Mouse (Mus musculus) stomach, postnatal 0 days (tissue): ENCODE results near the gene Etv3. TPM values are rescaled to one million over a fixed set of nuclear protein-coding genes. Genes with fewer than 3 reads are reported as not detected.

Experiments
- ATAC-seq: fragments of 200-750 bp; cut with Nextera tagmentation; 2 replicates; pipeline ENCODE4 v1.8.0; 2017; ENCODE audit not compliant: low FRiP score, low TSS enrichment
- DNase-seq: peaks from one replicate; pipeline ENCODE4 v3.0.0-alpha.2; 2016; ENCODE audit warnings: low spot score
- H3K27ac ChIP-seq: fragments of 300-500 bp; sonication (generic); replicated peaks from 2 replicates; pipeline ENCODE4 v1.5.1; 2014; ENCODE audit warnings: mild to moderate bottlenecking, control low read depth
- H3K27me3 ChIP-seq: fragments of 300-500 bp; sonication (generic); 2 replicates; pipeline ENCODE4 v1.6.1; 2014; ENCODE audit warnings: low read length; ENCODE audit not compliant: control insufficient read depth, insufficient read depth
- H3K36me3 ChIP-seq: fragments of 300-500 bp; sonication (generic); 2 replicates; pipeline ENCODE4 v1.6.1; 2014; ENCODE audit warnings: low read length, mixed read lengths; ENCODE audit not compliant: control insufficient read depth, insufficient read depth
- H3K4me1 ChIP-seq: fragments of 300-500 bp; sonication (generic); replicated peaks from 2 replicates; pipeline ENCODE4 v1.6.1; 2014; ENCODE audit warnings: antibody characterized with exemption; ENCODE audit not compliant: control insufficient read depth, insufficient read depth
- H3K4me2 ChIP-seq: fragments of 300-500 bp; sonication (generic); replicated peaks from 2 replicates; pipeline ENCODE4 v1.6.1; 2014; ENCODE audit warnings: low read depth, mild to moderate bottlenecking, control low read depth, moderate library complexity
- H3K4me3 ChIP-seq: fragments of 300-500 bp; sonication (generic); 2 replicates; pipeline ENCODE4 v1.5.1; 2014; ENCODE audit warnings: low read depth, low read length, control low read depth
- H3K9ac ChIP-seq: fragments of 300-500 bp; sonication (generic); 2 replicates; pipeline ENCODE4 v1.6.1; 2014; ENCODE audit warnings: mild to moderate bottlenecking, low read length, control low read depth, mixed read lengths
- H3K9me3 ChIP-seq: fragments of 300-500 bp; sonication (generic); 2 replicates; pipeline ENCODE4 v1.6.1; 2016; ENCODE audit warnings: low read length; ENCODE audit not compliant: control insufficient read depth
- CTCF ChIP-seq: IDR thresholded peaks from 2 replicates; pipeline ENCODE4 v1.5.1; 2016; ENCODE audit warnings: antibody characterized with exemption, low read depth, mild to moderate bottlenecking, moderate library complexity
- EP300 ChIP-seq: optimal IDR thresholded peaks from 2 replicates; pipeline ENCODE3; 2016; ENCODE audit warnings: antibody characterized with exemption
- WGBS: fragments of 180-500 bp; shearing (Covaris S2); extraction: QIAGEN DNeasy Blood & Tissue Kit; methylation state at CpG from one replicate; pipeline ENCODE4 v1.1.7; 2014; 5-methylcytosine and 5-hydroxymethylcytosine counted together
- polyA plus RNA-seq: library from polyadenylated mRNA; unstranded; fragments of >200 nt; fragmentation: Nextera tagmentation; extraction: Ambion mirVana; gene quantifications from 2 replicates; pipeline ENCODE4 v1.2.1, GENCODE M21; 2015

Gene Etv3
- polyA plus RNA-seq, 1 experiment from 2014 or later = 11.8 TPM

DNA sequence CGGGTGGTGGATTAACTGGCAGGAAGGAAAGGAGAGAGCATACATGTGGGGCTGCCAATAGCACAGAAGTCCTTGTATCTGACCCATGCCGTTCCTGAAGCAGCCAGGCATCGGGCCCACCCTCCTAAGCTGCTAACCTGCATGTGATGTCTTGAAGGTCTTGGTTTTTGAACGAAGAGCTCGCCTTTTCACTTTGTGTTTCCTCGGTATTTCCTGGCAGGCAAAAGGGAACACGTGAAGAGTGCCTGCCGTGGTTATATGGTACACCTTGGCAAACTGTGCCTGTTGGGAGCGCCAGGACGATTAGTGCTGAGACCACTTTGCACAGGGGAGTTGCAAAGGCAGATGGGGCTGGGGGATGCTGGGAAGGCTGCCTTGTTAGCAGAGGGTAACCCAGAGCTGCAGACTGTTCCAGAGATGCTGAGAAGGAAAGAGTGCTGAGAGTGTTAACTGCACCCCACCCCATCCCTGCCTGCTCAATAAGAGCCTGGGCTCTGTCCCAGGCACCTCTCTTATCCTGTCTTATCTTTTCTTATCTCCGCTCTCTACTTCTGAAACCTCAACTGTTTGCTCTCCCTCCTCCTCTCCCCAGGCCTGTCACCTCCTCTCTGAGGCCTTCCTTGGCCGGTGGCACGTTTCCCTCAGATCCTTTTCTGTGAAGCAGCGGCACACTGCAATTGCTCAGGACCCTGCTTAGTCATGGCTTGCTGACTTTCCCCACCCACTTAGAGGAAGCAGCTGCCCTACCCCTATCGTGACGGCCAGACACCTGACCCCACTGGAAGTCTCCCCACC lies 13.0 kb upstream of the Etv3 start:
- no peaks in the 10 kb centered on the region for H3K27me3 ChIP-seq
- H3K4me1 ChIP-seq = 0 out of 2 replicates have a peak, but pooled peaks cover 4% of the 10 kb centered on the region
- H3K36me3 ChIP-seq = no peaks in the 10 kb centered on the region
- no peaks in the 10 kb centered on the region for H3K9me3 ChIP-seq
- TF ChIP-seq CTCF (no peak), EP300 (no peak)
- H3K4me3 ChIP-seq = no peak overlapping the region
- 33% methylated on average over 16 of the region's 16 CpGs for WGBS
- DNase-seq (peak; percentile 60), ATAC-seq (peak; percentile 33; the same call in 1 of the 2 replicates)
- H3K27ac ChIP-seq = no peak overlapping the region
- no peak overlapping the region for H3K9ac ChIP-seq
- H3K4me2 ChIP-seq = 0 out of 2 replicates have a peak overlapping the region, but pooled peaks have one; percentile 17

DNA sequence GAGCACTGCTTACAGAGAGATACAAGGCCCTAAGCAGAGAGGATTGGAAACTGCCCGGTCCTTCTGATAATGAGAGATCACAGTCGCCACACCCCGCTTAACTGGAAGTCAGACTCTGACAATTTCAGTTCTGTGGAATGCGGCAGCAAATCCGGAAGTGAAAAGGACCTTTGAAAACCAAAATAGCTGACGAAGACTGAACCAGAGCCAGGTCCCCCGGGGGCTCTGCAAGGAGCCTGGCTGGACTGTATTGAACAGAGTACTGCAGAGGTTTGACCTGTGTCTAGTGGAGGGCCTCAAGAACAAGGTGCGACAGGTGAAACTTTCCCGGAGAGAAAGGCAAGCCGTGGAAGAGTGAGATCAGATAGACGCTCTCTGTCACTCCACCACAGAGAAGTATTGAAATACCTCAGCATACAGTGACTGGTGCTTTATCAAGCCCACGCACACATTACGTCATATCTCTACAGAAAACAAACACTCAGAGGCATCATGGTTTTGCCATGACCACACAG lies 9.6 kb upstream of the Etv3 start:
- peak; percentile 36 for DNase-seq
- TF ChIP-seq CTCF (no peak), EP300 (no peak)
- H3K9ac ChIP-seq = 0 out of 2 replicates have a peak overlapping the region, but pooled peaks have one; percentile 41
- no peaks in the 10 kb centered on the region for H3K27me3 ChIP-seq
- no peaks in the 10 kb centered on the region for H3K4me1 ChIP-seq
- no peaks in the 10 kb centered on the region for H3K9me3 ChIP-seq
- no peaks in the 10 kb centered on the region for H3K36me3 ChIP-seq
- H3K4me2 ChIP-seq = peak overlapping the region; percentile 27; the same call in 1 of the 2 replicates
- H3K4me3 ChIP-seq = no peak overlapping the region
- ATAC-seq = peak; percentile 83
- WGBS = 30% methylated on average over 13 of the region's 13 CpGs
- 0 out of 2 replicates have a peak overlapping the region, but pooled peaks have one; percentile 65 for H3K27ac ChIP-seq

GRCm38 (mm10) chr3:87518425-87518824 lies 6.8 kb upstream of the Etv3 start:
- ATAC-seq = no peak

GRCm38 (mm10) chr3:87521126-87521525 lies 4.1 kb upstream of the Etv3 start:
- Histone ChIP-seq H3K27me3 (no peaks in the 10 kb centered on the region), H3K9me3 (no peaks in the 10 kb centered on the region), H3K4me3 (no peak overlapping the region), H3K4me1 (no peaks in the 10 kb centered on the region), H3K4me2 (no peak overlapping the region), H3K36me3 (no peaks in the 10 kb centered on the region), H3K27ac (no peak overlapping the region), H3K9ac (no peak overlapping the region)
- TF ChIP-seq CTCF (no peak), EP300 (no peak)
- DNase-seq (no peak), ATAC-seq (no peak)
- WGBS = 63% methylated on average over 4 of the region's 4 CpGs

More at GRCm38 (mm10) chr3:87518425-87518824, 6.8 kb upstream of the Etv3 start:
- Histone ChIP-seq H3K36me3 (no peaks in the 10 kb centered on the region), H3K4me3 (no peak overlapping the region), H3K9me3 (no peaks in the 10 kb centered on the region), H3K27ac (0 out of 2 replicates have a peak overlapping the region, but pooled peaks have one; percentile 40), H3K9ac (no peak overlapping the region), H3K4me1 (no peaks in the 10 kb centered on the region), H3K4me2 (no peak overlapping the region), H3K27me3 (no peaks in the 10 kb centered on the region)
- TF ChIP-seq CTCF (no peak), EP300 (no peak)
- no peak for DNase-seq

GRCm38 (mm10) chr3:87521833-87522232 lies 3.4 kb upstream of the Etv3 start:
- TF ChIP-seq CTCF = no peak
- no peak for TF ChIP-seq EP300
- ATAC-seq = no peak
- 28% methylated on average over 1 of the region's 1 CpGs for WGBS
- Histone ChIP-seq H3K4me1 (no peaks in the 10 kb centered on the region), H3K9ac (no peak overlapping the region), H3K27me3 (no peaks in the 10 kb centered on the region), H3K9me3 (no peaks in the 10 kb centered on the region), H3K4me2 (no peak overlapping the region), H3K27ac (no peak overlapping the region), H3K4me3 (no peak overlapping the region), H3K36me3 (no peaks in the 10 kb centered on the region)
- no peak for DNase-seq

- 91% methylated on average over 9 of the region's 9 CpGs for WGBS
- DNase-seq (no peak), ATAC-seq (no peak)
- H3K4me2 ChIP-seq = no peak overlapping the region
- H3K36me3 ChIP-seq = peaks cover 3% of the 10 kb centered on the region; the same call in 1 of the 2 replicates
- H3K9me3 ChIP-seq = no peaks in the 10 kb centered on the region
- no peaks in the 10 kb centered on the region for H3K4me1 ChIP-seq
- no peak overlapping the region for H3K4me3 ChIP-seq
- no peak overlapping the region for H3K27ac ChIP-seq
- no peak overlapping the region for H3K9ac ChIP-seq
- TF ChIP-seq CTCF (no peak), EP300 (no peak)
- H3K27me3 ChIP-seq = no peaks in the 10 kb centered on the region
Observed at GRCm38 (mm10) chr3:87523701-87524100, 1.5 kb upstream of the Etv3 start.
